Comparison of ENCODE assay signal across 16 mouse cellular contexts in the genomic region with DNA sequence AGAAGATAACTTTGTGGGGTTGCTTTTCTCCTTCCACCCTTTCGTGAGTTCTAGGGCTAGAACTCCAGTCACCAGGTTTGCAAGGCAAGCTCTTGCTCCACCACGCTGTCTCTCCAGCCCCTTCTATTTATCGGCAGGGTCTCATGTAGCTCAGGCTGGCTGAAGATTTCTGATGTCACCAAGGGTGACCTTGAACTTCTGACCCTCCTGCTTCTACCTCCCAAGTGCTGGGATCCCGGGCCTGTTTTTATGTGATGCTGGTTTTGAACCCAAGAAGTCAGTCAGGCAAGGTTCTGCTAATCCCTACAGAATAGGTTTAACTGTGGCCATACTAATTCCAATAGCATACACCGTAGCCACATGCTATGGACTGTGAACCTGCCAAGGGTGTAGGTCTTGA.
"Had no signal": no experiment of that assay in that cellular context is flagged by ENCODE, and none has a peak within 500 bp of the region (broad histone marks: within the 10 kb centered on the region; RNA-seq: fewer than 3 reads in every experiment).

No protein-coding gene starts in this region.

- H3K36me3 ChIP-seq: neural tube, embryonic 12.5 days; neural tube, embryonic 13.5 days; neural tube, embryonic 15.5 days; stomach, embryonic 15.5 days had no signal

- H3K9ac ChIP-seq: neural tube, embryonic 12.5 days; neural tube, embryonic 13.5 days; neural tube, embryonic 15.5 days; stomach, embryonic 15.5 days had no signal

- H3K27me3 ChIP-seq: neural tube, embryonic 12.5 days; neural tube, embryonic 13.5 days; neural tube, embryonic 15.5 days; stomach, embryonic 15.5 days had no signal

- H3K4me2 ChIP-seq: neural tube, embryonic 12.5 days; neural tube, embryonic 13.5 days; neural tube, embryonic 15.5 days; stomach, embryonic 15.5 days had no signal

- H3K4me3 ChIP-seq: neural tube, embryonic 12.5 days; neural tube, embryonic 13.5 days; neural tube, embryonic 15.5 days; stomach, embryonic 15.5 days had no signal

- H3K9me3 ChIP-seq: neural tube, embryonic 12.5 days; neural tube, embryonic 13.5 days; neural tube, embryonic 15.5 days; stomach, embryonic 15.5 days had no signal

- DNase-seq: retina, postnatal 1 day; right cerebral cortex, adult 18-20 months; right cerebral cortex, postnatal 25 days; right cerebral cortex, postnatal 4 days; spleen, adult 18-20 months; thymus, adult 18-20 months; thymus, adult 2 months; thymus, postnatal 14 days; thymus, postnatal 25 days; thymus, postnatal 36 days; thymus, postnatal 4 days had no signal

- H3K27ac ChIP-seq: neural tube, embryonic 12.5 days; neural tube, embryonic 13.5 days; neural tube, embryonic 15.5 days; stomach, embryonic 15.5 days; stomach, postnatal 0 days had no signal
